Mouse (Mus musculus): ENCODE data around the gene Mrtfa.

DNA sequence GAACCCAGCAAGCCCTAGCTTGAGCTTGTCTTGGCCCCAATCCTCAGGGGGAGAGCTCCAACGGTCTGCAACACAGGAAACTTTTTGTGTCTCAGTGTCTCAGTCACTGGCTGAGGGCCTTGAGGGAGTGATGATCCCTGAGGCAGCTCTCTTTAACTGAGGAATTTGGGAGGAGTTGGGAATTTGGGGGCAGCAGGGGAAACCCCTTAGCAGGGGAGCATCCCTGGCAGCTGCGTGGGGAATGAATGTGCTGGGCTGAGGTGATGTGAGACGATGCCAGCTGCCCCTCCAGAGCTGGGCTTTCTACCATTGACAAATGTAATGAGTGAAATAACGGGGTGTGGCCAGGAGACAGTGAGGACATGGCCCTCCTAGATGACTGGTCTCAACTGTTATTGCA is 4.9 kb upstream of the Mrtfa start:
- no peak for TF ChIP-seq CTCF (IDR thresholded peaks at IDR 0.05; ENCODE audit: low read depth, low read length)
- TF ChIP-seq POLR2A (IDR thresholded peaks at IDR 0.05; ENCODE audit: borderline replicate concordance, low read depth, low read length) = no peak
